Mouse (Mus musculus) kidney, embryonic 14.5 days (tissue): Measurements from ENCODE around the gene Txn1. TPM values are rescaled to one million over a fixed set of nuclear protein-coding genes. Genes with fewer than 3 reads are reported as not detected.

ENCODE experiments used
- ATAC-seq: fragments of 200-750 bp; cut with Nextera tagmentation; 2 replicates; pipeline ENCODE4 v1.8.0; 2017; ENCODE audit warnings: moderate number of reproducible peaks, mild to moderate bottlenecking, moderate TSS enrichment, moderate library complexity; ENCODE audit not compliant: low FRiP score, low TSS enrichment
- H3K27ac ChIP-seq: fragments of 300-500 bp; sonication (generic); 2 replicates; pipeline ENCODE4 v1.5.1; 2014; ENCODE audit warnings: low read depth, mild to moderate bottlenecking, low read length, moderate library complexity, mixed read lengths
- H3K27me3 ChIP-seq: fragments of 300-500 bp; sonication (generic); 2 replicates; pipeline ENCODE4 v1.6.1; 2014; ENCODE audit warnings: mild to moderate bottlenecking, low read length; ENCODE audit not compliant: control insufficient read depth, insufficient read depth
- H3K36me3 ChIP-seq: fragments of 300-500 bp; sonication (generic); 2 replicates; pipeline ENCODE4 v1.6.1; 2014; ENCODE audit warnings: low read length, mixed read lengths; ENCODE audit not compliant: control insufficient read depth, insufficient read depth
- H3K4me1 ChIP-seq: fragments of 300-500 bp; sonication (generic); 2 replicates; pipeline ENCODE4 v1.6.1; 2014; ENCODE audit warnings: low read length, mixed read lengths; ENCODE audit not compliant: control insufficient read depth, insufficient read depth
- H3K4me2 ChIP-seq: fragments of 300-500 bp; sonication (generic); replicated peaks from 2 replicates; pipeline ENCODE4 v1.6.1; 2014; ENCODE audit warnings: low read depth, mild to moderate bottlenecking, low read length
- H3K4me3 ChIP-seq: fragments of 300-500 bp; sonication (generic); 2 replicates; pipeline ENCODE4 v1.5.1; 2014; ENCODE audit warnings: mild to moderate bottlenecking, low read length
- H3K9ac ChIP-seq: fragments of 300-500 bp; sonication (generic); 2 replicates; pipeline ENCODE4 v1.6.1; 2014; ENCODE audit warnings: low read depth, mild to moderate bottlenecking, low read length, moderate library complexity
- H3K9me3 ChIP-seq: fragments of 300-500 bp; sonication (generic); 2 replicates; pipeline ENCODE4 v1.6.1; 2016; ENCODE audit warnings: low read length; ENCODE audit not compliant: control insufficient read depth
- WGBS: fragments of 180-500 bp; shearing (Covaris S2); extraction: QIAGEN DNeasy Blood & Tissue Kit; methylation state at CpG from one replicate; pipeline ENCODE4 v1.1.7; 2014; 5-methylcytosine and 5-hydroxymethylcytosine counted together
- polyA plus RNA-seq: library from polyadenylated mRNA; unstranded; fragments of >200 nt; fragmentation: Nextera tagmentation; extraction: Ambion mirVana; gene quantifications from 2 replicates; pipeline ENCODE4 v1.2.1, GENCODE M21; 2014

Gene Txn1
- polyA plus RNA-seq, 1 experiment from 2014 or later = 493 TPM

GRCm38 (mm10) chr4:57914193-57915190 is 41.7 kb downstream of the Txn1 start:
- H3K4me1 ChIP-seq = peaks cover 4% of the 10 kb centered on the region; the same call in 1 of the 2 replicates
- H3K9me3 ChIP-seq = no peaks in the 10 kb centered on the region
- no peak for ATAC-seq
- no peak overlapping the region for H3K4me2 ChIP-seq
- WGBS = 79% methylated on average over 10 of the region's 10 CpGs
- no peaks in the 10 kb centered on the region for H3K27me3 ChIP-seq
- H3K4me3 ChIP-seq = no peak overlapping the region
- no peak overlapping the region for H3K27ac ChIP-seq
- no peak overlapping the region for H3K9ac ChIP-seq
- no peaks in the 10 kb centered on the region for H3K36me3 ChIP-seq

- Histone ChIP-seq H3K4me2 (no peak overlapping the region), H3K27me3 (no peaks in the 10 kb centered on the region), H3K4me1 (peaks cover 4% of the 10 kb centered on the region; the same call in 1 of the 2 replicates), H3K9me3 (no peaks in the 10 kb centered on the region), H3K9ac (no peak overlapping the region), H3K36me3 (no peaks in the 10 kb centered on the region), H3K27ac (no peak overlapping the region), H3K4me3 (no peak overlapping the region)
- ATAC-seq = no peak
These were observed 43.2 kb downstream of the Txn1 start for GRCm38 (mm10) chr4:57913021-57913420.

GRCm38 (mm10) chr4:57908860-57909259 is 47.4 kb downstream of the Txn1 start:
- no peak overlapping the region for H3K27ac ChIP-seq
- no peaks in the 10 kb centered on the region for H3K9me3 ChIP-seq

GRCm38 (mm10) chr4:57906708-57907107 is 49.5 kb downstream of the Txn1 start:
- 55% methylated on average over 2 of the region's 2 CpGs for WGBS

More at GRCm38 (mm10) chr4:57908860-57909259, 47.4 kb downstream of the Txn1 start:
- no peak for ATAC-seq
- no peaks in the 10 kb centered on the region for H3K36me3 ChIP-seq
- no peaks in the 10 kb centered on the region for H3K4me1 ChIP-seq
- H3K27me3 ChIP-seq = no peaks in the 10 kb centered on the region
- H3K4me3 ChIP-seq = no peak overlapping the region
- WGBS = 67% methylated on average over 6 of the region's 6 CpGs
- H3K4me2 ChIP-seq = no peak overlapping the region
- no peak overlapping the region for H3K9ac ChIP-seq

GRCm38 (mm10) chr4:57904638-57905037 is 51.6 kb downstream of the Txn1 start:
- H3K27me3 ChIP-seq = no peaks in the 10 kb centered on the region
- ATAC-seq = peak; percentile 58
- H3K36me3 ChIP-seq = no peaks in the 10 kb centered on the region
- no peak overlapping the region for H3K4me2 ChIP-seq
- H3K27ac ChIP-seq = no peak overlapping the region
- no peaks in the 10 kb centered on the region for H3K4me1 ChIP-seq
- H3K9me3 ChIP-seq = no peaks in the 10 kb centered on the region
- 35% methylated on average over 9 of the region's 9 CpGs for WGBS
- no peak overlapping the region for H3K9ac ChIP-seq
- H3K4me3 ChIP-seq = no peak overlapping the region

More at GRCm38 (mm10) chr4:57906708-57907107, 49.5 kb downstream of the Txn1 start:
- Histone ChIP-seq H3K27ac (no peak overlapping the region), H3K4me2 (no peak overlapping the region), H3K36me3 (no peaks in the 10 kb centered on the region), H3K9ac (no peak overlapping the region), H3K9me3 (no peaks in the 10 kb centered on the region), H3K4me1 (no peaks in the 10 kb centered on the region), H3K27me3 (no peaks in the 10 kb centered on the region), H3K4me3 (no peak overlapping the region)
- ATAC-seq = no peak

- H3K36me3 ChIP-seq = no peaks in the 10 kb centered on the region
- no peak overlapping the region for H3K4me2 ChIP-seq
- no peaks in the 10 kb centered on the region for H3K9me3 ChIP-seq
- WGBS = 11% methylated on average over 5 of the region's 5 CpGs
- no peaks in the 10 kb centered on the region for H3K4me1 ChIP-seq
- H3K27ac ChIP-seq = no peak overlapping the region
- no peak overlapping the region for H3K9ac ChIP-seq
- peak; percentile 56 for ATAC-seq
- H3K4me3 ChIP-seq = no peak overlapping the region
- H3K27me3 ChIP-seq = no peaks in the 10 kb centered on the region
These were observed 52.0 kb downstream of the Txn1 start for GRCm38 (mm10) chr4:57904211-57904610.

GRCm38 (mm10) chr4:57902619-57903018 is 53.6 kb downstream of the Txn1 start:
- Histone ChIP-seq H3K4me1 (no peaks in the 10 kb centered on the region), H3K9ac (no peak overlapping the region), H3K4me3 (no peak overlapping the region), H3K9me3 (no peaks in the 10 kb centered on the region), H3K4me2 (no peak overlapping the region), H3K27me3 (no peaks in the 10 kb centered on the region), H3K27ac (no peak overlapping the region), H3K36me3 (no peaks in the 10 kb centered on the region)
- 82% methylated on average over 5 of the region's 5 CpGs for WGBS
- no peak for ATAC-seq

- no peaks in the 10 kb centered on the region for H3K4me1 ChIP-seq
- no peak; the same call in 1 of the 2 replicates for ATAC-seq
- H3K27ac ChIP-seq = no peak overlapping the region
- 9% methylated on average over 4 of the region's 4 CpGs for WGBS
- no peak overlapping the region for H3K4me2 ChIP-seq
- no peaks in the 10 kb centered on the region for H3K27me3 ChIP-seq
- H3K9ac ChIP-seq = no peak overlapping the region
- no peak overlapping the region for H3K4me3 ChIP-seq
- no peaks in the 10 kb centered on the region for H3K9me3 ChIP-seq
- no peaks in the 10 kb centered on the region for H3K36me3 ChIP-seq
These were observed 55.0 kb downstream of the Txn1 start for GRCm38 (mm10) chr4:57901210-57901609.

GRCm38 (mm10) chr4:57896631-57897030 is 59.6 kb downstream of the Txn1 start:
- H3K4me1 ChIP-seq = 0 out of 2 replicates have a peak, but pooled peaks cover 3% of the 10 kb centered on the region
- H3K36me3 ChIP-seq = no peaks in the 10 kb centered on the region
- no peak overlapping the region for H3K27ac ChIP-seq
- no peak overlapping the region for H3K4me2 ChIP-seq
- no peaks in the 10 kb centered on the region for H3K9me3 ChIP-seq
- ATAC-seq = no peak
- H3K4me3 ChIP-seq = no peak overlapping the region
- no peaks in the 10 kb centered on the region for H3K27me3 ChIP-seq
- 66% methylated on average over 3 of the region's 3 CpGs for WGBS
- no peak overlapping the region for H3K9ac ChIP-seq
